Mouse (Mus musculus): Measurements from ENCODE around the gene Tll1. TPM values are rescaled to one million over a fixed set of nuclear protein-coding genes. Genes with fewer than 3 reads are reported as not detected.
"Not testable (repeated sequence)": the region's sequence is repeated elsewhere in the genome, so short reads cannot be mapped to it uniquely, and the experiment has no call there.

The Tll1 gene
- total RNA-seq, 2 experiments from 2014 or later: 4.2 to 4.6 TPM

DNA sequence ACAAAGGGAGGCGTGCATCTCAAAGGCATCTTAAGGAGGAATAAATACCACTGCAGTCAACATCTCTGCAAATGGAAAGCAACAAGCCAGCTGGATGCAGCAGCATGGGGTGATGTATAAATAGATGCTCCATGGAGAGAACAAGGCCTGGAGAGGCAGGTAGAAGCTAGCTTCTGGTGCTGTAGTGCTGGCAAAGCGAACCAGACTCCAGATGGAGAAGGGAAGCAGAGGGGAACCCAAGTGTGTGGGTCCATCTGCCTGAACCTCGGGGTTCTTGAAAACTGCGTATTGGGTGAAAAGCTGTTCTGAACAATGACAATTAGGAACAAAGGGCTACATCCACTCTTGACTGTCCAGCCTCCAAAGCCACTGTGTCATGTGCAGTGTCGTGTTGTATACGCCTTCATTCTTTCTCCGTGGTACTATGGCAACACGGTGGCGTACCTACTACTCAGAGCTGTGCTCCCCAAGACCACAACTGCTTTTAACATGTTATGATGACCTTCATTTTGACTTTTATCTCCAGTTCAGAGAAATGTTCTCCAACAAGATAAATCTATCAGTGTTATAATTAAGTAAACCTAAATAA lies 53.8 kb downstream of the Tll1 start:
- intact Hi-C loops (cut with DNase I): loop anchor here (10.0 kb wide), 1 partner anchor 192 kb away; no protein-coding TSS in a partner anchor
- peak; percentile 4 to 8 for DNase-seq (ENCODE audit: low spot score in 2 of 2)

DNA sequence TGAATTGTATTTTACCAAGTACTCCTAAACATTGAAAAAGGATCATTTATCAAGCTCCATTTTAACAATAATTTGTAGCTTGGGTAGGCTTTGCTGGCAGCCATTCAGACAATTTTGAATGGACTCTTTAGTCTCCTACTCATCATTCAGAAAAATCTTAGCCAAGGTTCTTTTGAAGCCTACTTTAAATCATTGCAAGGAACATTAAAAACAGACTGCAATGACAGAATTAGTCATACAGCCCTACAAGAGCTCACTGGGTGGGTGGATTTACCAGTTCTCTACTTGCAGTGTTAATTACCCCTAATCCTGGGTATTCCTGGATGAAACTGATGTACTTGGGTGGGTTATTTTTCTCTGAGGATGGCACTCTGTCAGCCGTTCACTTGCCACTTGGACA lies 69.5 kb downstream of the Tll1 start:
- intact Hi-C loops (cut with DNase I): no loop called here
- peak; percentile 21 to 28 for DNase-seq (ENCODE audit: low spot score in 2 of 2)

DNA sequence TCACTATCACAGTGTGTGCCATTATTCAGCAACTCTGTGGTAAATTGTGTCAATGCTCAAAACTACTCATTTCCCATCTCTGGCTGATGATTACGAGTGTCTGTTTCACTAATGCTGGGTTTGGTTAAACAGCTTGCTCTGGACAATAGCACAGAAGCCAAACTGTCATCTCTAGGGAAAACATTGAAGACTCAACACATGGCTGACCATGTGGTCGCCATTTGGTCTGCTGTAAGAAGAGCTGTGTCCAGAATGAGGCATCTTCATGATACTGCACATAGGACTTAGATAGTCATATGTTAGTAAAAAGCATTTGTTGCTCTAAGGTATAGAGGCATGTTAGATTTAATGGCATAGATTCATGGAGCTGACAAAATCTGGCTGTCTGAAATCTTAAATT lies 98.9 kb downstream of the Tll1 start:
- no peak for DNase-seq (ENCODE audit: low spot score in 2 of 2)
- intact Hi-C loops (cut with DNase I): no loop called here

GRCm38 (mm10) chr8:64073396-64073795 lies 132.7 kb downstream of the Tll1 start:
- intact Hi-C loops (cut with DNase I): no loop called here
- DNase-seq (ENCODE audit: low spot score in 2 of 2): no peak

GRCm38 (mm10) chr8:64059867-64060266 lies 146.2 kb downstream of the Tll1 start:
- intact Hi-C loops (cut with DNase I): no loop called here
- no peak for DNase-seq (ENCODE audit: low spot score in 2 of 2)

DNA sequence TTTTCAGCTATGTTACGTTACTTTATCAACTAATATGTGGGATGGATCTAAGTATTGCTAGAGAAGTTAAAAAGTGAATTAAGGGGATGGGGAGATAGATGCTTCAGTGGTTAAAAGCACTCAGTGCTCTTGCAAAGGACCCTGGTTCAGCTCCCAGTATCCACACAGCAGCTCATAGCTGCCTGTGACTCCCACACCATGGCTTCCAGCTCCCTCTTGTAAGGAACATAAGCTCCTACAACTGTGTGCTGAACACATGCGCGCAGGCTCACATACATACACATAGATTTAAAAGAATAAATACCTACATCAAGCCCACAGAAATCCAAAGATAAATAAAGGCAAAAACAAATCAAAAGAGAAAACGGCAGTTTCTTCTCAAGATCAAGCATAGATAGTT lies 148.5 kb downstream of the Tll1 start:
- DNase-seq (ENCODE audit: low spot score in 2 of 2): no peak
- intact Hi-C loops (cut with DNase I): no loop called here

DNA sequence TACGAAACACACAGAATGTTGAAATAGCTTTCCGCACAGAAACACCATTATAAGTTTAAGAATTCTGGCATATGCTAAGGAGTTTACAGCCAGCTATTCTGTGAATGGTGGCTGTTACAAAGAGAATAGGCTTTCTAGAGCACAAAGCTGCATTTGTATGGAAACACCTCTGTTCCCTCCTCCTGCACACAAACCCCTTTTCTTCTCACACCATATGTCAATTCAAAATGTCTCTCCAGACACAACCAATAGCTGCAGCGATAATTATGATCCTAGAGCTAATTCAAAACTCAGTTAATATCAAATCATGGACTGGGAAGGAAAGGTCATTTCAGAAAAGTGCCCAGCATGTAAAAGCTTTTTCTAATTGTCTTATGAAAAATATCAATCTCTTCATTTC lies 157.5 kb downstream of the Tll1 start:
- intact Hi-C loops (cut with DNase I): no loop called here
- no peak for DNase-seq (ENCODE audit: low spot score in 2 of 2)

GRCm38 (mm10) chr8:64047963-64048505 lies 158.0 kb downstream of the Tll1 start:
- intact Hi-C loops (cut with DNase I): no loop called here
- no peak for DNase-seq (ENCODE audit: low spot score in 2 of 2)

GRCm38 (mm10) chr8:64041303-64041884 lies 164.7 kb downstream of the Tll1 start:
- intact Hi-C loops (cut with DNase I): no loop called here
- DNase-seq (ENCODE audit: low spot score in 2 of 2): no peak

DNA sequence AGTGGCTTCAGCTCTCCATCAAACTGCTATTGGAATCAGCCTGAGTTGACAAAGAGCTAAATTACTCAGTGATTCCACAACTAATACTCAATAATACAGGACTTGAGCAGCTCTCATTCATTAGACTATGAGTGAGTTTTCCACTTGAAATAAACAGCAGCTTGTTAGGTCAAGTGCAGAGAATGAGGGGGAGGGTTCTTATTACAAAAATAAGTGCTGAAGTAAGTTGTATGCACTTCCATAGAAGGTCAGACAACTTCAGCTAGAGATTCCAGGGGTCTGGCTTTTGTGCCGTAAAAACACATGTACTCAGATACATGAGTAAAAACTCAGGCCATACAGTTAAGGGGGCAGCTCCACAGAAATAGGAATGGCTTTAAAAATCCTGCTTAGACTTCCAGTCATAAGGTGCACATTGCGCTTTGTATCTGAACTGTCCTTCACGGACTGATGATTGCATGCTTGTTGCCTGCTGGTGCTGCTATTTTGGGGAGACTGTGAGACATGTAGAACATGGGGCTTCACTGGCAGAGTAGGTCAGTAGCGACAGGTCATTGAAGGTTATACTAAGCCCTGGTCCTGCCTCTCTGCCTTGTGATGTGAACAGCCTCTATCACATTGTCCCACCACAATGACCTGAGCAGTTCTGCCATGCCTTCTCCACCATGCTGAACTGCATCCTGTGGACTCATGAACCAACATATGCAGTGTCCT lies 175.2 kb downstream of the Tll1 start:
- no peak for DNase-seq (ENCODE audit: low spot score in 2 of 2)
- intact Hi-C loops (cut with DNase I): no loop called here

- intact Hi-C loops (cut with DNase I): no loop called here
- no peak for DNase-seq (ENCODE audit: low spot score in 2 of 2)
Measured at GRCm38 (mm10) chr8:64030081-64030480, 176.0 kb downstream of the Tll1 start.

DNA sequence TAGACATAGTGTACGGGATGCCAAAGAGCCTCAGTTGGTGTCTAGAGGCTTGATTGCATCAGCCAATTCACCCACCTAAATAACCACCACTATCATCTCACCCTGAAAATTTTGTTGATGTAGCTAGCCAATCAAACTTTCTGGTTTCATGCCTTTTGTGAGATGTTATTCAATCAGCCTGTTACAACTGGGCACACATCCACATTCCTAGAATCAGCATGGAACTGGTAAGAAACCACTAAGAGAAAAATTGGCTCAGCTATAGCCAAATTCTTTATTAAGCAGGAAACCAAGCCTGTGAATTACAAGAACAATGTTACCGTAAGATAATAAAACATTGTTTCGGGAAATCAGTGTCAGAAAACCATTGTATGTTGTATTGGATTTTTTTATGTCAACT lies 176.5 kb downstream of the Tll1 start:
- DNase-seq (ENCODE audit: low spot score in 2 of 2): no peak
- intact Hi-C loops (cut with DNase I): loop anchor here (10.0 kb wide), 1 partner anchor 175 kb away; the partner anchor contains the start of gene Tll1

DNA sequence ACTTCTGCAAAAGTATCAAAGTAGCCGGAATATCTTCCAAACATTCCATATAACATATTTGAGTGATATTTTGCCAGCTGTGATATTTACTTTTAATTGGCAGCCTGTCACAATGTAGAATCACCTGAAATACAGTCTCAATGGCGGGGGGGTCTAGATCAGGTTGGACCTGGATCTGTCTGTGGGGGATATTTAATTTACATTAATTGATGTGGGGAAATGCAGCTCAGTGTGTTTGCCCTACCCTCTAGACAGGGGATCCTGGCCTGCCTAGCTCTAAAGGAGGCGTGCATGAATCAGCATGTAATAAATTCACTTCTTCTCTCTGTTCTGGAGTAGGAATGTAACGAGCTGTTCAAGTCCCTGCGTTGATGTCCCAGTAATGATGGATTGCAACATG lies 181.7 kb downstream of the Tll1 start:
- intact Hi-C loops (cut with DNase I): loop anchor here (10.0 kb wide), 1 partner anchor 180 kb away; the partner anchor contains the start of gene Tll1
- no peak for DNase-seq (ENCODE audit: low spot score in 2 of 2)

- DNase-seq (ENCODE audit: low spot score in 2 of 2): peak; percentile 22 to 28
- intact Hi-C loops (cut with DNase I): loop anchor here (2.0 to 10.0 kb wide), 2 partner anchors 181 to 523 kb away; partner anchors contain the start of gene Tll1
Measured at GRCm38 (mm10) chr8:64023579-64023978, 182.5 kb downstream of the Tll1 start.

GRCm38 (mm10) chr8:64023027-64023426 lies 183.0 kb downstream of the Tll1 start:
- DNase-seq (ENCODE audit: low spot score in 2 of 2): no peak
- intact Hi-C loops (cut with DNase I): loop anchor here (2.0 to 10.0 kb wide), 2 partner anchors 182 to 524 kb away; partner anchors contain the start of gene Tll1

DNA sequence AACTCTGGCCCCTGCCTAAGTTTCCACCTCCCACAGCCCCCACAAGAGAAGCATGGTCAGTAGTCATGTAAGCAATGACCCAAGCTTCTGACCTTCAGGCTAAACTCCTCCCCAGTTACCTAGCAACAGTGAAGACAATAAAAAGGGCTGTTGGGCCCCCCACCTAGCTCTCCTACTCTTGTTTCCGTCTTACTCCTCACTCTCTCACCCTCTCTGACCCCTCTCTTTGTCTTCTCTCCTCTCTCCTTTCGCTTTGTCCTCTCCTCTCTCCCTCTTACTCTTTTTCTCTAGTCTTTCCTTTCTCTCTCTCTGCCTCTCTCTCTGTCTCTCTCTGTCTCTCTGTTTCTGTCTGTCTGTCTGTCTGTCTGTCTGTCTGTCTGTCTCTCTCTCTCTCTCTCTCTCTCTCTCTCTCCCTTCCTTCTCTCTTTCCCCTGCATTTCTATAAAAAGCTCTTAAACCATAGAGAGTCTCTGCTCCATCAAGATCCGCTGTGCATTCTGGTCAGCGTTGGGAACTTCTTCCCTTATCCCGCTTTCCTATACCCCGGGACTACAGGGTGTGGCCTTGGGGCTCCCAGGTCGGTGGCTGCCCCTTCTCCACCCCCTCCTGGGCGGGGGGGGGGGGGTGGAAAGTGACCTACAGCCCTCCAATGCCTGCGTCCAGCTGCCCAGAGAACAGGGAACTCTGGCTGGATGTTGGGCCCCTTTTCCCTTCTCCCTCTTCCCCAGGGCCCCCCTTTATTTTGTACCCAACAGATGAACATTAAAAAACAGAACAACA lies 235.3 kb downstream of the Tll1 start:
- intact Hi-C loops (cut with DNase I); DNase-seq (ENCODE audit: low spot score in 2 of 2): not testable (repeated sequence)
